Mouse (Mus musculus): ENCODE results near the gene Chst11.

DNA sequence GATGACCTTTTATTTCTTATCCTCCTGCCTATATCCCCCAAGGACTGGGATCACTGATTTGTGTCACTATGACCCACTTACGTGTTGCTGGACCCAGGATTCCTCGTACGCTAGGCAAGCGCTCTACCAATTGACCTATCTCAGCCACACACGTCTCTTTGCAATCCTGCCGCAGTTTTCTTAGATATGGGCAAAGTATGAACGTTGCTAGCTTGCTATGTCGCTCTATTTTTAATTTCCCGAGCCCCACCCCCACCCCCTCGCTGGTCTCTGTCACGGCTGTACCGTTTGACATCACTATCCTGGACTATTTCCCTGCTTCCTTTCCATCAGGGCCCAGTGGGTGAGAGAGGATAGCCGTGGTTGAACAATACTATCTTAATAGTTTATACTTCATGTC, 31.5 kb downstream of the Chst11 start:
- TF ChIP-seq GATA1 (IDR thresholded peaks at IDR 0.05; ENCODE audit: borderline replicate concordance, low read length) (no peak), FLI1 (IDR thresholded peaks at IDR 0.05; ENCODE audit: low read length) (no peak)

All from megakaryocyte, embryonic 14.5 days (primary cell).